24 mouse cellular contexts compared by ENCODE assay signal in genomic region chr6:54788493-54788892, GRCm38 (mm10). TPM values are rescaled to one million over a fixed set of nuclear protein-coding genes. Genes with fewer than 3 reads are reported as not detected.
A peak's percentile ranks its signal among the peaks of the same experiment; 100 is the strongest.
DNase-seq lines count a peak whose midpoint lies in the region; ATAC-seq and TF ChIP-seq lines count a peak whose summit lies in the region.
"Had no signal": no experiment of that assay in that cellular context is flagged by ENCODE, and none has a peak within 500 bp of the region (broad histone marks: within the 10 kb centered on the region; RNA-seq: fewer than 3 reads in every experiment).

No protein-coding gene starts in this region.

- WGBS in heart, embryonic 15.5 days = 32% methylated on average over 6 of the region's 6 CpGs
- WGBS in lung, embryonic 14.5 days = 47% methylated on average over 6 of the region's 6 CpGs
- 50% methylated on average over 6 of the region's 6 CpGs for WGBS in intestine, embryonic 16.5 days

- H3K36me3 ChIP-seq in heart, embryonic 15.5 days = no peaks in the 10 kb centered on the region
- no peaks in the 10 kb centered on the region for H3K36me3 ChIP-seq in lung, embryonic 14.5 days (ENCODE audit: insufficient read depth)
- no peaks in the 10 kb centered on the region for H3K36me3 ChIP-seq in C2C12 (ENCODE audit: control insufficient read depth, insufficient read depth)
- no peaks in the 10 kb centered on the region for H3K36me3 ChIP-seq in intestine, embryonic 16.5 days (ENCODE audit: control insufficient read depth, insufficient read depth, low read length)
- H3K36me3 ChIP-seq: embryonic facial prominence, embryonic 15.5 days; limb, embryonic 10.5 days; stomach, embryonic 15.5 days had no signal

- no peak overlapping the region for H3K4me3 ChIP-seq in heart, embryonic 15.5 days
- no peak overlapping the region for H3K4me3 ChIP-seq in lung, embryonic 14.5 days (ENCODE audit: low read depth, low read length)
- no peak overlapping the region for H3K4me3 ChIP-seq in C2C12 (ENCODE audit: insufficient read depth, poor library complexity, severe bottlenecking)
- no peak overlapping the region for H3K4me3 ChIP-seq in intestine, embryonic 16.5 days (ENCODE audit: low read length)
- H3K4me3 ChIP-seq: embryonic facial prominence, embryonic 15.5 days; layer of hippocampus, adult 2 months; limb, embryonic 10.5 days; stomach, embryonic 15.5 days had no signal

- H3K79me3 ChIP-seq in C2C12 (ENCODE audit: low read depth) = no peaks in the 10 kb centered on the region

- H3K27ac ChIP-seq in heart, embryonic 15.5 days = no peak overlapping the region
- H3K27ac ChIP-seq in lung, embryonic 14.5 days (ENCODE audit: low read depth) = no peak overlapping the region
- 0 out of 2 replicates have a peak overlapping the region, but pooled peaks have one; percentile 17 for H3K27ac ChIP-seq in intestine, embryonic 16.5 days (ENCODE audit: low read length)
- H3K27ac ChIP-seq: embryonic facial prominence, embryonic 15.5 days; hindbrain, embryonic 14.5 days; layer of hippocampus, adult 2 months; limb, embryonic 10.5 days; macrophage; stomach, embryonic 15.5 days had no signal

- peaks cover 8% of the 10 kb centered on the region for H3K4me1 ChIP-seq in heart, embryonic 15.5 days (replicated peaks)
- no peaks in the 10 kb centered on the region for H3K4me1 ChIP-seq in lung, embryonic 14.5 days (ENCODE audit: insufficient read depth)
- peaks cover 3% of the 10 kb centered on the region; the same call in 1 of the 2 replicates for H3K4me1 ChIP-seq in intestine, embryonic 16.5 days (ENCODE audit: control insufficient read depth, insufficient read depth, low read length)
- H3K4me1 ChIP-seq: embryonic facial prominence, embryonic 15.5 days; stomach, embryonic 15.5 days had no signal

- H3K9ac ChIP-seq in heart, embryonic 15.5 days = no peak overlapping the region
- H3K9ac ChIP-seq in lung, embryonic 14.5 days = no peak overlapping the region
- H3K9ac ChIP-seq in intestine, embryonic 16.5 days (ENCODE audit: low read depth, low read length) = no peak overlapping the region
- H3K9ac ChIP-seq: embryonic facial prominence, embryonic 15.5 days; hindbrain, embryonic 14.5 days; stomach, embryonic 15.5 days had no signal

- H3K9me3 ChIP-seq in heart, embryonic 15.5 days (replicated peaks) = no peaks in the 10 kb centered on the region
- H3K9me3 ChIP-seq in lung, embryonic 14.5 days (ENCODE audit: low read depth, low read length) = no peaks in the 10 kb centered on the region
- H3K9me3 ChIP-seq in intestine, embryonic 16.5 days (ENCODE audit: control insufficient read depth, low read length) = no peaks in the 10 kb centered on the region
- H3K9me3 ChIP-seq: embryonic facial prominence, embryonic 15.5 days; limb, embryonic 10.5 days; stomach, embryonic 15.5 days had no signal

- no peak overlapping the region for H3ac ChIP-seq in C2C12 (ENCODE audit: control insufficient read depth, insufficient read length, low read depth)

- no peaks in the 10 kb centered on the region for H3K79me2 ChIP-seq in C2C12 (ENCODE audit: control insufficient read depth, insufficient read depth)

- no peaks in the 10 kb centered on the region for H3K27me3 ChIP-seq in heart, embryonic 15.5 days
- no peaks in the 10 kb centered on the region for H3K27me3 ChIP-seq in lung, embryonic 14.5 days (ENCODE audit: insufficient read depth, low read length)
- no peaks in the 10 kb centered on the region for H3K27me3 ChIP-seq in C2C12 (ENCODE audit: control insufficient read depth, insufficient read depth, insufficient read length)
- no peaks in the 10 kb centered on the region for H3K27me3 ChIP-seq in intestine, embryonic 16.5 days (replicated peaks; ENCODE audit: control insufficient read depth, insufficient read depth, low read length)
- H3K27me3 ChIP-seq: embryonic facial prominence, embryonic 15.5 days; stomach, embryonic 15.5 days had no signal

- no peak for DNase-seq in heart, postnatal 4 days
- DNase-seq in lung, embryonic 14.5 days = peak; percentile 25
- no peak for DNase-seq in lung, postnatal 14 days
- DNase-seq in layer of hippocampus, adult 11-12 months (ENCODE audit: low spot score) = no peak
- DNase-seq: adrenal gland, adult 8-10 months; cerebellum, adult 8-10 months; cerebellum, postnatal 36 days; embryo, embryonic 11 days; liver; thymus, adult 2 months; thymus, postnatal 4 days had no signal

- no peak for TF ChIP-seq CTCF in lung, embryonic 14.5 days (IDR thresholded peaks at IDR 0.05; ENCODE audit: low read depth)
- no peak for TF ChIP-seq CTCF in C2C12 (IDR thresholded peaks at IDR 0.05; ENCODE audit: control insufficient read depth, insufficient read depth, insufficient read length)

- no peak overlapping the region for H3K4me2 ChIP-seq in heart, embryonic 15.5 days
- no peak overlapping the region for H3K4me2 ChIP-seq in lung, embryonic 14.5 days
- no peak overlapping the region for H3K4me2 ChIP-seq in intestine, embryonic 16.5 days (ENCODE audit: low read depth, low read length)
- H3K4me2 ChIP-seq: embryonic facial prominence, embryonic 15.5 days; hindbrain, embryonic 14.5 days; stomach, embryonic 15.5 days had no signal

- peak; percentile 50; the same call in 1 of the 2 replicates for ATAC-seq in heart, embryonic 15.5 days (replicated peaks; ENCODE audit: insufficient number of reproducible peaks, insufficient read depth, low FRiP score, low read depth)
- peak; percentile 44; the same call in 1 of the 2 replicates for ATAC-seq in lung, embryonic 14.5 days (ENCODE audit: insufficient read depth)
- peak; percentile 36; the same call in 1 of the 2 replicates for ATAC-seq in intestine, embryonic 16.5 days
- ATAC-seq: activated CD4-positive, CD25-positive, alpha-beta regulatory T cell, adult 4 months; forebrain, embryonic 14.5 days; inflammation-experienced regulatory T-cells, adult 6 months; midbrain, embryonic 16.5 days had no signal

TF ChIP-seq in C2C12, 6 proteins besides CTCF, POLR2A, EP300 and RAD21:
- peak; percentile 13 for TF ChIP-seq MYOD1 (IDR thresholded peaks at IDR 0.05; ENCODE audit: control insufficient read depth, insufficient read length, low read depth)
- TF ChIP-seq USF1 (IDR thresholded peaks at IDR 0.05; ENCODE audit: low read depth) = peak; percentile 51
- TF ChIP-seq MYOG (IDR thresholded peaks at IDR 0.05; ENCODE audit: control insufficient read depth, extremely low read depth, insufficient read length) = no peak
- no peak for TF ChIP-seq FOSL1 (IDR thresholded peaks at IDR 0.05; ENCODE audit: insufficient read depth, low read length, poor library complexity, severe bottlenecking)
- TF ChIP-seq CEBPB (IDR thresholded peaks at IDR 0.05; ENCODE audit: low read depth) = no peak
- TF ChIP-seq MAX (IDR thresholded peaks at IDR 0.05) = peak; percentile 63

RNA-seq across cellular contexts. Expression of gene Znrf2, which starts 28.2 kb away (rescaled TPM):
- polyA plus RNA-seq in heart, embryonic 15.5 days (2015; fragmentation: Nextera tagmentation; extraction: Ambion mirVana) = 2.7 and 2.8 TPM in 2 replicates
- 10 to 100 TPM; 20.1 to 24.3 TPM for total RNA-seq in heart, postnatal 4 days (2021)
- polyA plus RNA-seq in lung, embryonic 14.5 days (2014; fragmentation: Nextera tagmentation; extraction: Ambion mirVana) = 3.2 and 3.9 TPM in 2 replicates
- 3.1 TPM for polyA plus RNA-seq in C2C12 (2012; fragmentation: generic; extraction: Trizol)
- polyA plus RNA-seq in intestine, embryonic 16.5 days (2015; fragmentation: Nextera tagmentation; extraction: Ambion mirVana) = 5.0 and 5.5 TPM in 2 replicates
